Mouse (Mus musculus): ENCODE data around the gene Cebpe. TPM values are rescaled to one million over a fixed set of nuclear protein-coding genes. Genes with fewer than 3 reads are reported as not detected.

Gene Cebpe
- polyA plus RNA-seq, 1 experiment from 2014 or later = not detected

GRCm38 (mm10) chr14:54747942-54748917 lies 36.3 kb upstream of the Cebpe start:
- no peak overlapping the region for H3K4me2 ChIP-seq
- H3K9me3 ChIP-seq (ENCODE audit: low read depth, low read length) = no peaks in the 10 kb centered on the region
- no peaks in the 10 kb centered on the region for H3K4me1 ChIP-seq (ENCODE audit: insufficient read depth)
- no peak overlapping the region for H3K27ac ChIP-seq (ENCODE audit: low read depth)
- DNase-seq (no peak), ATAC-seq (ENCODE audit: insufficient read depth) (no peak)
- no peak overlapping the region for H3K4me3 ChIP-seq (ENCODE audit: low read depth, low read length)
- TF ChIP-seq CTCF (IDR thresholded peaks at IDR 0.05; ENCODE audit: low read depth) = no peak
- no peaks in the 10 kb centered on the region for H3K36me3 ChIP-seq (ENCODE audit: insufficient read depth)
- WGBS = 70% methylated on average over 16 of the region's 16 CpGs
- no peak overlapping the region for H3K9ac ChIP-seq
- H3K27me3 ChIP-seq (ENCODE audit: insufficient read depth, low read length) = no peaks in the 10 kb centered on the region

- Histone ChIP-seq H3K4me3 (ENCODE audit: low read depth, low read length) (no peak overlapping the region), H3K27ac (ENCODE audit: low read depth) (no peak overlapping the region), H3K9ac (no peak overlapping the region), H3K4me2 (no peak overlapping the region), H3K4me1 (ENCODE audit: insufficient read depth) (no peaks in the 10 kb centered on the region), H3K27me3 (ENCODE audit: insufficient read depth, low read length) (no peaks in the 10 kb centered on the region), H3K9me3 (ENCODE audit: low read depth, low read length) (no peaks in the 10 kb centered on the region), H3K36me3 (ENCODE audit: insufficient read depth) (no peaks in the 10 kb centered on the region)
- TF ChIP-seq CTCF (IDR thresholded peaks at IDR 0.05; ENCODE audit: low read depth) = no peak
- DNase-seq (no peak), ATAC-seq (ENCODE audit: insufficient read depth) (no peak)
- WGBS = 82% methylated on average over 9 of the region's 9 CpGs
These were observed 34.1 kb upstream of the Cebpe start for GRCm38 (mm10) chr14:54746038-54746437.

GRCm38 (mm10) chr14:54744473-54744872 lies 32.5 kb upstream of the Cebpe start:
- Histone ChIP-seq H3K4me1 (ENCODE audit: insufficient read depth) (no peaks in the 10 kb centered on the region), H3K27ac (ENCODE audit: low read depth) (no peak overlapping the region), H3K36me3 (ENCODE audit: insufficient read depth) (no peaks in the 10 kb centered on the region), H3K9ac (no peak overlapping the region), H3K9me3 (ENCODE audit: low read depth, low read length) (no peaks in the 10 kb centered on the region), H3K4me3 (ENCODE audit: low read depth, low read length) (no peak overlapping the region), H3K27me3 (ENCODE audit: insufficient read depth, low read length) (no peaks in the 10 kb centered on the region), H3K4me2 (no peak overlapping the region)
- no peak for ATAC-seq (ENCODE audit: insufficient read depth)
- DNase-seq = no peak
- no peak for TF ChIP-seq CTCF (IDR thresholded peaks at IDR 0.05; ENCODE audit: low read depth)
- WGBS = 34% methylated on average over 8 of the region's 8 CpGs

GRCm38 (mm10) chr14:54742375-54742774 lies 30.4 kb upstream of the Cebpe start:
- no peak overlapping the region for H3K4me2 ChIP-seq
- H3K9me3 ChIP-seq (ENCODE audit: low read depth, low read length) = no peaks in the 10 kb centered on the region
- H3K27me3 ChIP-seq (ENCODE audit: insufficient read depth, low read length) = no peaks in the 10 kb centered on the region
- ATAC-seq (ENCODE audit: insufficient read depth) (no peak), DNase-seq (peak; percentile 38)
- no peak overlapping the region for H3K9ac ChIP-seq
- H3K4me3 ChIP-seq (ENCODE audit: low read depth, low read length) = no peak overlapping the region
- WGBS = 51% methylated on average over 2 of the region's 2 CpGs
- no peak for TF ChIP-seq CTCF (IDR thresholded peaks at IDR 0.05; ENCODE audit: low read depth)
- H3K4me1 ChIP-seq (ENCODE audit: insufficient read depth) = no peaks in the 10 kb centered on the region
- no peak overlapping the region for H3K27ac ChIP-seq (ENCODE audit: low read depth)
- H3K36me3 ChIP-seq (ENCODE audit: insufficient read depth) = no peaks in the 10 kb centered on the region

- Histone ChIP-seq H3K36me3 (ENCODE audit: insufficient read depth) (no peaks in the 10 kb centered on the region), H3K4me3 (ENCODE audit: low read depth, low read length) (no peak overlapping the region), H3K4me2 (no peak overlapping the region), H3K9ac (no peak overlapping the region), H3K4me1 (ENCODE audit: insufficient read depth) (no peaks in the 10 kb centered on the region), H3K9me3 (ENCODE audit: low read depth, low read length) (no peaks in the 10 kb centered on the region), H3K27me3 (ENCODE audit: insufficient read depth, low read length) (no peaks in the 10 kb centered on the region), H3K27ac (ENCODE audit: low read depth) (no peak overlapping the region)
- ATAC-seq (ENCODE audit: insufficient read depth) = no peak
- 72% methylated on average over 6 of the region's 6 CpGs for WGBS
- no peak for DNase-seq
- TF ChIP-seq CTCF (IDR thresholded peaks at IDR 0.05; ENCODE audit: low read depth) = no peak
These were observed 29.7 kb upstream of the Cebpe start for GRCm38 (mm10) chr14:54741721-54742120.

- no peaks in the 10 kb centered on the region for H3K36me3 ChIP-seq (ENCODE audit: insufficient read depth)
- H3K27ac ChIP-seq (ENCODE audit: low read depth) = no peak overlapping the region
- 82% methylated on average over 10 of the region's 10 CpGs for WGBS
- TF ChIP-seq CTCF (IDR thresholded peaks at IDR 0.05; ENCODE audit: low read depth) = no peak
- H3K9me3 ChIP-seq (ENCODE audit: low read depth, low read length) = no peaks in the 10 kb centered on the region
- H3K27me3 ChIP-seq (ENCODE audit: insufficient read depth, low read length) = no peaks in the 10 kb centered on the region
- no peak overlapping the region for H3K9ac ChIP-seq
- no peak overlapping the region for H3K4me3 ChIP-seq (ENCODE audit: low read depth, low read length)
- ATAC-seq (ENCODE audit: insufficient read depth) = no peak
- DNase-seq = no peak
- H3K4me1 ChIP-seq (ENCODE audit: insufficient read depth) = no peaks in the 10 kb centered on the region
- H3K4me2 ChIP-seq = no peak overlapping the region
These were observed 25.7 kb upstream of the Cebpe start for GRCm38 (mm10) chr14:54737634-54738033.
